Mouse (Mus musculus): ENCODE measurements around the gene Syt11.
"Not testable (repeated sequence)": the region's sequence is repeated elsewhere in the genome, so short reads cannot be mapped to it uniquely, and the experiment has no call there.

The Syt11 gene

DNA sequence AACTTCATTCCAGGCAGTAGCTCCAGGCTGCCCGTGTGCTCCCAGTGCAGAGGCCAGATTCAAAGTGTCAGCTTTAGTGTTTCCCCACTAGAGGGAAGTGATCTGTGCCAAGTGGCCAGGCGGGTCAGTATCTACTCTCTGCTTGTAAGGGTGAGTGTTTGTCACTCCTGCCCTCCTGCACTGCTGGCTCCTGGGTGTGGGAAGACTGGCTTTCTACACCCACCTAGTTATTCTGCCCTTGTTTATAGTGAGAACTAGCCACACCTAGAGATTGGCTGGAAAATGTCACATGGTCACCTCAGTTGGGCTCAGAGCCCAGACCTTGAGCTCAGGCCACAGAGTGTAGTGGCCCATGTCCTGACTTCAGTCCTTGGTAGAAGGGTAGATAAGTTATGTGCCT is 55.9 kb downstream of the Syt11 start:
- DNase-seq = no peak

DNA sequence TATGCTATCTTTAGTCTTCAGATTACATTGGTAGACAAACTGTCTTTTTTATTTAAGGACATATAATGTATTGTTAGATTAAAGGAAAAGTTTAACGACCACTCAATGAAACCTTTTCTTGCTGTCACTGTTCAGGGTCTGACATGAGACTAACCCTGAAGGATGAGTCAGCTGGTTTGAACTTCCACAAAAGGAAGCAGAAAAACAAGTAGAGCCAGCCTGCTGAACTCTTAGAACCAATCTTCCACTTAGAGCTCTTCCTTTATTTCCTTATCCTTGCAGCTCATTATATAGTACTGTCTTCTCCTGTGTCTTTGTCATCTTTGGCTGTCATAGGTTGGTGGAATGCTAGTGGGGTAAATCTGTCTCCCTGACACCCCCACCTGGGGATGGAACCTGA is 57.1 kb downstream of the Syt11 start:
- no peak for DNase-seq

- DNase-seq = peak in 1 of 2 experiments; percentile 20
Measured at GRCm38 (mm10) chr3:88717198-88717798, 57.7 kb downstream of the Syt11 start.

GRCm38 (mm10) chr3:88716399-88717197 is 58.4 kb downstream of the Syt11 start, which contains the start of gene Rit1:
Rit1 (plus strand) TSS chr3:88716838.
- DNase-seq = peak; percentile 75 to 79

- not testable (repeated sequence) for DNase-seq
Measured at GRCm38 (mm10) chr3:88715716-88716115, 59.2 kb downstream of the Syt11 start.

GRCm38 (mm10) chr3:88714725-88715124 is 60.2 kb downstream of the Syt11 start:
- DNase-seq = no peak

GRCm38 (mm10) chr3:88713709-88714108 is 61.3 kb downstream of the Syt11 start:
- DNase-seq = no peak

DNA sequence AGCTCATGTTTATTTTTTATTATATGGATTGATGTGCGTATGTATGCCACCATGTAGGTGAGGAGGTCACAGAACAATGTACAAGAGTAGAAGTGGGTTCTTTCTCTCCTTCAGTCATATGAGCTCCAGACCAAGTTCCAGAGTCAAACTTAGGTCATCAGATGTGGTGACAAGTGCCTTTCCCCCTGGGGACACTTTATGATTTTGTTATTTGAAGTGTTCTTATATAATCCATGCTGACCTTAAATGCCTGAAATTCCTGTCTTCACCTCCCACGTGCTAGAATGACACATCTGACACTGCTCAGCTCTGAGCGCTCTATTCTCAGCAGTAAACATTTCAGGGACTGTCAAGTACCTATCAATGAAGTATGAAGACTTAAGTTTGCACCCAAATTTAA is 73.7 kb downstream of the Syt11 start:
- DNase-seq = no peak

DNA sequence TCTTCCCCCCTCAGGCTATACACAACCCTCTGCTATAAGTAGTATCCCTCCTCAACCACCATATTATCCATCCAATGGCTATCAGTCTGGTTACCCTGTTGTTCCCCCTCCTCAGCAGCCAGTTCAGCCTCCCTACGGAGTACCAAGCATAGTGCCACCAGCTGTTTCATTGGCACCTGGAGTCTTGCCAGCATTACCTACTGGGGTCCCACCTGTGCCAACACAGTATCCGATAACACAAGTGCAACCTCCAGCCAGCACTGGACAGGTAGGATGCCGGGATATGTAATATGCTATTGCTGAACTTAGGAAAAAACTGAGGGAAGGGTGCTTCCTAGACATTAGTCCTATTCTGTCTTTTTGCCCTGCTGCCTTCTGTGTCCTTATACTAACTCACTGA is 74.7 kb downstream of the Syt11 start:
- DNase-seq = no peak

GRCm38 (mm10) chr3:88698834-88699233 is 76.1 kb downstream of the Syt11 start:
- DNase-seq = no peak

GRCm38 (mm10) chr3:88698051-88698450 is 76.9 kb downstream of the Syt11 start:
- DNase-seq = no peak

- DNase-seq = no peak
Measured at GRCm38 (mm10) chr3:88695545-88695944, 79.4 kb downstream of the Syt11 start.
